8 mouse cellular contexts compared by ENCODE assay signal in genomic region chr2:90782458-90782857, GRCm38 (mm10). TPM values are rescaled to one million over a fixed set of nuclear protein-coding genes. Genes with fewer than 3 reads are reported as not detected.
DNase-seq lines count a peak whose midpoint lies in the region; ATAC-seq and TF ChIP-seq lines count a peak whose summit lies in the region.

Gene Agbl2 (plus strand): TSS chr2:90782727.

- 0 out of 2 replicates have a peak, but pooled peaks cover 3% of the 10 kb centered on the region for H3K4me1 ChIP-seq in thymus, adult 2 months (replicated peaks; ENCODE audit: control insufficient read depth, insufficient read depth, low read length)
- peaks cover 5% of the 10 kb centered on the region; the same call in 1 of the 2 replicates for H3K4me1 ChIP-seq in heart, embryonic 16.5 days (ENCODE audit: control insufficient read depth, insufficient read depth, low read length)
- 0 out of 2 replicates have a peak, but pooled peaks cover 11% of the 10 kb centered on the region for H3K4me1 ChIP-seq in limb, embryonic 14.5 days (ENCODE audit: control insufficient read depth, insufficient read depth, low read length)
- peaks cover 14% of the 10 kb centered on the region for H3K4me1 ChIP-seq in midbrain, embryonic 13.5 days (replicated peaks)

- H3K36me3 ChIP-seq in thymus, adult 2 months (ENCODE audit: control insufficient read depth, insufficient read depth, low read length), result peaks cover 30% of the 10 kb centered on the region
- peaks cover 26% of the 10 kb centered on the region for H3K36me3 ChIP-seq in heart, embryonic 16.5 days (ENCODE audit: control insufficient read depth, insufficient read depth)
- peaks cover 32% of the 10 kb centered on the region for H3K36me3 ChIP-seq in limb, embryonic 14.5 days (ENCODE audit: control insufficient read depth, insufficient read depth, low read length)
- H3K36me3 ChIP-seq in midbrain, embryonic 13.5 days, result peaks cover 34% of the 10 kb centered on the region

- ATAC-seq in heart, embryonic 16.5 days (replicated peaks; ENCODE audit: extremely low read depth, insufficient read depth, low FRiP score), result peak; percentile 58; the same call in 1 of the 2 replicates
- peak; percentile 75; the same call in 1 of the 2 replicates for ATAC-seq in limb, embryonic 14.5 days (ENCODE audit: low FRiP score, low read depth)
- peak; percentile 69 for ATAC-seq in midbrain, embryonic 13.5 days

- no peaks in the 10 kb centered on the region for H3K9me3 ChIP-seq in heart, embryonic 16.5 days (replicated peaks; ENCODE audit: control insufficient read depth, low read length)
- no peaks in the 10 kb centered on the region for H3K9me3 ChIP-seq in limb, embryonic 14.5 days (ENCODE audit: control insufficient read depth, low read length)
- H3K9me3 ChIP-seq in midbrain, embryonic 13.5 days, result no peaks in the 10 kb centered on the region

- no peaks in the 10 kb centered on the region; the same call in 1 of the 2 replicates for H3K27me3 ChIP-seq in thymus, adult 2 months (ENCODE audit: control insufficient read depth, insufficient read depth, low read length)
- H3K27me3 ChIP-seq in heart, embryonic 16.5 days (ENCODE audit: control insufficient read depth, insufficient read depth, low read length), result no peaks in the 10 kb centered on the region
- peaks cover 15% of the 10 kb centered on the region; the same call in 1 of the 2 replicates for H3K27me3 ChIP-seq in limb, embryonic 14.5 days (ENCODE audit: control insufficient read depth, insufficient read depth, low read length)
- peaks cover 12% of the 10 kb centered on the region for H3K27me3 ChIP-seq in midbrain, embryonic 13.5 days

- peak within 1 kb of the TSS; percentile 71 for H3K9ac ChIP-seq in heart, embryonic 16.5 days (ENCODE audit: low read length)
- peak within 1 kb of the TSS; percentile 57 for H3K9ac ChIP-seq in limb, embryonic 14.5 days (ENCODE audit: low read depth, low read length, severe bottlenecking)
- peak within 1 kb of the TSS; percentile 46 for H3K9ac ChIP-seq in midbrain, embryonic 13.5 days (replicated peaks)

- H3K4me2 ChIP-seq in heart, embryonic 16.5 days (ENCODE audit: low read depth, low read length), result peak within 1 kb of the TSS; percentile 84
- H3K4me2 ChIP-seq in limb, embryonic 14.5 days (replicated peaks; ENCODE audit: low read depth, low read length, severe bottlenecking), result peak within 1 kb of the TSS; percentile 93
- peak within 1 kb of the TSS; percentile 56 for H3K4me2 ChIP-seq in midbrain, embryonic 13.5 days (replicated peaks)

- H3K4me3 ChIP-seq in thymus, adult 2 months (ENCODE audit: control insufficient read depth, insufficient read depth, low read length), result peak within 1 kb of the TSS; percentile 21; the same call in 1 of the 2 replicates
- H3K4me3 ChIP-seq in heart, embryonic 16.5 days (ENCODE audit: low read length), result peak within 1 kb of the TSS; percentile 59
- peak within 1 kb of the TSS; percentile 45 for H3K4me3 ChIP-seq in limb, embryonic 14.5 days (replicated peaks; ENCODE audit: low read length)
- peak within 1 kb of the TSS; percentile 29 for H3K4me3 ChIP-seq in midbrain, embryonic 13.5 days (replicated peaks)

- peak; percentile 6 for DNase-seq in thymus, adult 2 months
- DNase-seq in thymus, adult 18-20 months, result no peak
- DNase-seq in embryo, embryonic 9.5 days (ENCODE audit: extremely low spot score), result peak; percentile 47
- DNase-seq in limb, embryonic 14.5 days (ENCODE audit: low spot score), result peak; percentile 22
- DNase-seq in frontal cortex, postnatal 36 days (ENCODE audit: low spot score in 2 of 2), result no peak
- no peak for DNase-seq in spleen, adult 12 weeks (ENCODE audit: low spot score)

- WGBS in thymus, adult 2 months, result 8% methylated on average over 11 of the region's 11 CpGs
- 4% methylated on average over 11 of the region's 11 CpGs for WGBS in heart, embryonic 16.5 days
- 3% methylated on average over 11 of the region's 11 CpGs for WGBS in limb, embryonic 14.5 days
- whole genome bisulfite sequencing in midbrain, embryonic 13.5 days, result 6% methylated on average over 11 of the region's 11 CpGs

- H3K27ac ChIP-seq in thymus, adult 2 months (ENCODE audit: control insufficient read depth, insufficient read depth, low read length), result no peak within 1 kb of the TSS
- H3K27ac ChIP-seq in heart, embryonic 16.5 days (ENCODE audit: low read length), result no peak within 1 kb of the TSS
- H3K27ac ChIP-seq in limb, embryonic 14.5 days (replicated peaks; ENCODE audit: low read depth, low read length), result no peak within 1 kb of the TSS
- H3K27ac ChIP-seq in midbrain, embryonic 13.5 days, result no peak within 1 kb of the TSS

- no peak for TF ChIP-seq POLR2A in thymus, adult 2 months (IDR thresholded peaks at IDR 0.05; ENCODE audit: control insufficient read depth, extremely low read depth, insufficient read depth, low read length, poor library complexity)
- TF ChIP-seq POLR2A in limb, embryonic 14.5 days (IDR thresholded peaks at IDR 0.05; ENCODE audit: borderline replicate concordance, extremely low read depth, insufficient read depth, insufficient read length), result no peak

- TF ChIP-seq CTCF in thymus, adult 2 months (IDR thresholded peaks at IDR 0.05; ENCODE audit: borderline replicate concordance, control insufficient read depth, extremely low read depth, insufficient read depth, low read length, poor library complexity), result no peak

RNA-seq across cellular contexts. Expression of gene Agbl2, which starts in this region (rescaled TPM):
- polyA plus RNA-seq in thymus, adult 2 months (2012; rRNA removed), result 0.31 and 0.44 TPM in 2 replicates
- polyA plus RNA-seq in heart, embryonic 16.5 days (2015; fragmentation: Nextera tagmentation; extraction: Ambion mirVana), result 1.6 and 1.9 TPM in 2 replicates
- 2.2 and 2.3 TPM in 2 replicates for polyA plus RNA-seq in limb, embryonic 14.5 days (2012; rRNA removed)
- 1.4 and 2.1 TPM in 2 replicates for polyA plus RNA-seq in limb, embryonic 14.5 days (2014; fragmentation: Nextera tagmentation; extraction: Ambion mirVana)
- polyA plus RNA-seq in midbrain, embryonic 13.5 days (2015; fragmentation: Nextera tagmentation; extraction: Ambion mirVana), result 0.21 and 0.31 TPM in 2 replicates

Comparison
In these comparisons a context has a peak if more than half of its experiments do, and no peak if none do; other contexts are left out.
1. Peak in DNase-seq and H3K4me3 ChIP-seq in thymus, adult 2 months; RNA of the gene not detected or under 1 TPM.
2. Peak in ATAC-seq, H3K4me3 ChIP-seq, H3K9ac ChIP-seq and H3K4me2 ChIP-seq in midbrain, embryonic 13.5 days; RNA of the gene not detected or under 1 TPM.
3. DNase-seq: peak in embryo, embryonic 9.5 days (single experiment) and limb, embryonic 14.5 days (single experiment); none in thymus, adult 18-20 months (0 of 2), frontal cortex, postnatal 36 days (0 of 2) and spleen, adult 12 weeks (single experiment).
4. Peak in every context shown above with its lines, with median percentiles within 50 percentile points of each other: H3K4me3 ChIP-seq, ATAC-seq, H3K4me2 ChIP-seq and H3K9ac ChIP-seq.